Mouse (Mus musculus) retina, adult 2 months (tissue): ENCODE measurements at regions not wholly inside any gene's neighbourhood (a gene's known extent, or its start where the extent isn't known, plus 50 kb on each side); places are given as distances from the start of the nearest gene placed in this dataset.

ENCODE experiments used
- DNase-seq: peaks from one replicate; pipeline ENCODE4 v3.0.0-alpha.2; 2012; ENCODE audit warnings: low read depth, low spot score

DNA sequence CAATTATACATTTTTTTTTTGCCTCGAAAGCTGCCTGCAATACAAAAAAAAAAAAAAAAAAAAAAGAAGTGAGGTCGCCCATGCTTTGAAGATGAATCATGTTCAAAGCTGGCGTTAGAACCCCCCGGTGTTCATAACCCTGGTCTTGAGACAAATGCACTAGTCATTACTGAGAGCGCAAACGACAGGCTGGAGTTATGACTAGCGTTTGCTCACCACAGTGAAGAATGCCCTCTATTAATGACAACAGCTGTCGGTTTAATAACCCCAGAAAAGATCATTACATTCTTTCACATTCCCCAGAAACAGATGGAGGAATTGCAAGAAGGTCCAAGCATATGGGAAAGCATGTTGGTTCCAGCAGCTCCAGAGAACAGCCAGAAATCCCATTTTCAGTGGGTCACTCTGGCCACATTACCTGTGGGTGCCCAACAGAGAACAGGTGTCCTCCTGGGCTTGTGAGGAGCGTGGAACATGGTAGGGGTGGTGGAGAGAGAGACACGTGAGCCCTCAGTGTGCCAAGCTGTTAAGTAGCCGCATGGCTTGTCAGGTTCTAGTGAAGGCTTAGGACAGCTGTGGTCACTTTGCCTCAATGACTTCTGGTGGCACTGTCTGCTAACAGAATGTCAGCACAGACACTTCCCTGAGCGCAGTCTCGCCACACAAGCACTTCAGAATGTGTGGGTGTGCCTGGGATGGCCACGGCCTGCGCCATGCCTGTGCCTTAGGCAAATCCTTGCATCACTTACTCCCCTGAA lies 60.4 kb downstream of the Aipl1 start:
- DNase-seq: no peak

DNA sequence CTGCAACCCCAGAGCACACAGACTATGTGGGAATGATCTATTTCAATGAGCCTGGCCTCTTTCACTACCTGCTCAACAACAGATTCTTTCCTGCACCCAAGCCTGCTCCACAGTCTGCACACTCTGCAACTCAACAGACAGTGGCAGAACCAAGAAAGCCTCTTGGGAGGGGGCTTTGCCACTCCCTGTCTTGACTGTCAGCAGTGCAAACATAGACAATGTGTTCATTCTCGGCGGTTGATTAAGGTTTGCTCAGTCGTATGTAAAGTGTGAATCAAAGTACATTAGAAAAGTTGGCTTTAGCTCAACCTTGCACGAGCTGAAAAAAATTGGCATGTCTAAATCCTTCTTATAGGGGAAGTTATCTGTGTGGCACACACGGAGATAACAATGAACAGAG lies 66.0 kb downstream of the Aipl1 start:
- DNase-seq: no peak

DNA sequence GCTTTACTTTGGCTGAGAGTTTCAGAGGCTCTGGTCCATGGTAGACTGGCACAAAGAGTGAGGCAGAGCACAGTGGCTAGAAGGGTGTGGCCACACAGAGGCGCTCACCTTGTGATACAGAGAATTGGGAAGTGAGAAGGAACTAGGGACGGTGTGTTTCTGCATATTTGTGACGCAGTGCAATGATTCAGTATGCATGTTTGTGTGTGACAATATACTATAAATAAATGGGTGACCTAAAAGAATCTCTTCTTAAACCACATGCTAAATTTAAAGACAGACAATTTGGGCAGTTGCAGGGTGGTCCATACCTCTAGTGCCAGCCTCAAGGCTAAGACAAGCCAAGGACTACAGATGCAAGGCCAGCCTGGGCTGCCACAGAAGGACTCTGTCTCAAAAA lies 75.0 kb downstream of the Aipl1 start:
- DNase-seq: no peak

DNA sequence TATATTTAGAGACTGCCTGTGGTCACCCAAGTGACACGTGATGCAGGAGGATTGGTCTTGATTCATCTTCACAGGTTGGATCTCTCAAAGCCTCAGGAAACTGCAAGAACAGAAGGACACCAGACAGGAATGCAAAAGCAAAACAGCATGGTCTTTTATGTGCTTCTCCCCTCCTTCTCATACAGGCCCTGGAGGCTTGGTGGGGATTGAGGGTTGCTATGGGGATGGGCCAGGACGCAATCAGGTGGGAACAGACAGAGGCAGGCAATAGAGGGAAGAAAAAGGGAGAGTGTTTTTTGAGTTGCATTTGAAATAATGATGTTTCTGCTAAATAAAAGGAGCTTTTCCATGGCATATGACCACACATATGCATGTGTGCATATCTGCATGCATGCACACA lies 84.8 kb downstream of the Aipl1 start:
- no peak for DNase-seq

GRCm38 (mm10) chr11:71947161-71947560 lies 90.1 kb downstream of the Aipl1 start:
- DNase-seq: no peak

GRCm38 (mm10) chr11:71945098-71945413 lies 92.3 kb downstream of the Aipl1 start:
- DNase-seq: no peak

DNA sequence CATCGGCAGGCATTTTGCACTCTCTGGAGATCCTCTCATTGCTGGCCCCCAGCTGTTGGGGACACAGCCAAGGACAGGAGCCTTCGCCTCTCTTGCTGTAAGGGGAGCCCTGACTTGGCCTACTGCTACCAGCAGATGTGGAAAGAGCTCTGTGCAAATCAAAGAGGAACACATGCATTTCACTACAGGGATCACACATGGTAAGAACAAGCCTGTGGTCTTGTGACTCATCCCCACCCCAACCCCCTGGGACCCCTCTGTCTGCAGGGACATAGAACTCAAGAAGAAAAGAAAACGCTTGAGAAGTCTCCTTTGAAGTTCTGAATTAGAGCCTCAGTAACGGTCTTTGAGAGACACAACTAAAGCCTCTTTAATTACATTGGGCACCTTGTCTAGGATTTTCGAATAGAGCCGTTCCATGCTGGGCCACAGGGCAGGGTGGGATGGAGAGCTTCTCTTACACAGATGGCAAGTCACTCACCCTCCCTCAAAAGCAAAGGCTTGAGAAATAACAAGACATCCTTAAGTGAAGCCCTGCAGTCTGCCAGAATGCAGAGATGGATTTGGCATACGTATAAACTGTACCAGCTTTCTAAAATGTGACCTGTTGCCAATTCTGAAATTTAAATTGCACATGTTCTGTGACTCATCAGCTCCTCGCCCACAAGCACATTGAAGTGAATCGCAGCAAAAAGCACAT lies 92.8 kb downstream of the Aipl1 start:
- no peak for DNase-seq

GRCm38 (mm10) chr11:71943512-71943911 lies 93.8 kb downstream of the Aipl1 start:
- DNase-seq: no peak

GRCm38 (mm10) chr11:71939066-71939465 lies 98.2 kb downstream of the Aipl1 start:
- no peak for DNase-seq

GRCm38 (mm10) chr11:71937108-71937507 lies 100.2 kb downstream of the Aipl1 start:
- no peak for DNase-seq

GRCm38 (mm10) chr11:71929716-71930488 lies 107.4 kb downstream of the Aipl1 start:
- DNase-seq: no peak

GRCm38 (mm10) chr11:71914665-71915064 lies 122.6 kb downstream of the Aipl1 start:
- no peak for DNase-seq

DNA sequence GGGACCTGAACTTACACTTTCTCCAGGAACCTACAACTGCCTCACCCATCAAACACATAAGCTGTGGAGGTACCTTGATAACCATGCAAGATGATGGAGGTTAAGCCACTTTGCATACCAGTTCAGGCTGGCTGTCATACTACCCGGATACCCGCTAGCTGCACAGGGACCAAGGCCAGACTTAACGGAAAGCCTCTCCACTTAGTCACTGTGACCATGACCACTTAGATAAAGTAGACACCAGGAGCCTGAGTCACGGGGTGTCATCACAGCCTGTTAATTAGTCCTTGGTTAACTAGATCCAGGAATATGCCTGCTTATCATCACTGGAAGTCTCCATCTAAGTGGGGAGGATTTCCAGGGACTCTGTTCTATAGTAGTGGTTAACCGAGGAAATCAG lies 124.7 kb downstream of the Aipl1 start:
- DNase-seq: no peak

DNA sequence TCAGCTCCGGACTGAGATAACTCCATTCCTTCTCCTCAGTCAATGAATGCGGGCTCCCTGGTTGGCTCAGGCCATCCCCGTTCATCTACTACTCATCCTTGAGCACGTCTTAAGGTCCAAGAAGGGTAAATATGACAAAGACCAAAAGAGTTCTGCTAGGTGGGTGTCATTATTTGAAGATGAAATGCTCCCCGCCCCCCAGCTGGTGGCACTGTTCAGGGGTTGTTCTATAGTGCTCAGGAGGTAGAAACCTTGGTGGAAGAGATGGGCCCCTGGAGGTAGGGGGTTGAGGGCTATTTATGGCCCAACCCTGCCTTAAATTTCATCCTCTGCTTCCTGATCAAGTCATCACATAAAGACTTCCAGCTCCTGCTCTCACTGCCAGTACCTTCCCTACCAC lies 126.0 kb downstream of the Aipl1 start:
- no peak for DNase-seq

GRCm38 (mm10) chr11:71908616-71909015 lies 128.7 kb downstream of the Aipl1 start:
- no peak for DNase-seq

GRCm38 (mm10) chr11:71903020-71903410 lies 134.3 kb downstream of the Aipl1 start:
- no peak for DNase-seq

- DNase-seq: no peak
These were observed 134.8 kb downstream of the Aipl1 start for GRCm38 (mm10) chr11:71902304-71903019.

GRCm38 (mm10) chr11:71900816-71901215 lies 136.5 kb downstream of the Aipl1 start:
- no peak for DNase-seq

- DNase-seq: no peak
These were observed 139.8 kb downstream of the Aipl1 start for GRCm38 (mm10) chr11:71897551-71897950.

- DNase-seq: no peak
These were observed 140.2 kb downstream of the Aipl1 start for GRCm38 (mm10) chr11:71897141-71897540.

DNA sequence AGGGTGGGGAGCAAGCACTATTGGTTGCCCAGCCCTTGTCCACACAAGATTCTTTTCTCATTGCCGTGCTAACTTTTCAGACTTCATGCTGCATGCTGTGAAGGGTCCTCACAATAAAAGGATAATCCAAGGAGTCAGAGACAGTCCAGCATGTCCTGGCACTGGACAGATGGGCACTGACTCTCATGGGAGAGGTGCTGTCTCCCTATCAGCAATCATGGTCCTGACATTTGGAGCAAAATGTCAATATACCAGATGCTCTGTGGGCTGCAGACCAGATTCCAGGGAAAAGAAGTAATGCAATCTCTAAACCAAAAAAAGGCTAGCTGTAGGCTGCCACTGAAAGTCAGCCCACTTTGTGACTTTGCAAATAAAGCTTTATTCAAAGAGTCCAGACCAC lies 141.5 kb downstream of the Wscd1 start:
- DNase-seq: no peak

DNA sequence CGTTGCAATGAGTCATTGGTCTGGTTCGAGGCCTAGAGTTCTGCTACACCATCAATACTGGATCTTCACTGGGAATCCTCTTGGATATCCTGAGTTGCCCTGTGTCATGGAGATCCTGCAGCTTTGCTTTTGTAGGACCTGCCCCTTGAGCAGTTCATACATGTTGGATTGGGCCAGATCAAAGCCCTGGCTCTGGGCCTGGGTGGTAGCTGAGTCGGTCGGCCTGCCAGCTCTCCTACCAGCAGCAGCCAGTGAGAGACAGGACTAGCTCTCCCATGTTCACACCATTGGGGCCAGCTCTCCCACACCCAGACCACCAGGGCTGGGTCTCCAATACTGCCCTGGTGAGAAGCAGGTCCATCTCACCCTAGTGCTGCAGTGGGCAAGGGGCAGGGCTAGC lies 139.4 kb downstream of the Wscd1 start:
- no peak for DNase-seq
